ENCODE assay signal across 8 mouse cellular contexts in genomic region chr7:34929614-34930262, GRCm38 (mm10). TPM values are rescaled to one million over a fixed set of nuclear protein-coding genes. Genes with fewer than 3 reads are reported as not detected.
DNase-seq lines count a peak whose midpoint lies in the region; ATAC-seq and TF ChIP-seq lines count a peak whose summit lies in the region.

No protein-coding gene starts in this region.

- no peak overlapping the region for H3ac ChIP-seq in C2C12 (ENCODE audit: control insufficient read depth, insufficient read length, low read depth)

- WGBS in limb, embryonic 11.5 days, result 68% methylated on average over 8 of the region's 8 CpGs

- in situ Hi-C loops in Patski (cut with MboI; ENCODE audit: low pct_unique_long_range_greater_than_20kb), result loop anchor here (10.0 kb wide), 1 partner anchor 195 kb away; no protein-coding TSS in a partner anchor

- no peak for TF ChIP-seq CTCF in C2C12 (IDR thresholded peaks at IDR 0.05; ENCODE audit: control insufficient read depth, insufficient read depth, insufficient read length)
- no peak for TF ChIP-seq CTCF in Patski (IDR thresholded peaks at IDR 0.05)

- H3K4me2 ChIP-seq in limb, embryonic 11.5 days (ENCODE audit: low read depth, severe bottlenecking), result no peak overlapping the region

- DNase-seq in Patski (ENCODE audit: low read depth, low spot score), result no peak
- DNase-seq in heart, adult 18-20 months, result peak; percentile 25 to 54
- no peak for DNase-seq in limb, embryonic 11.5 days (ENCODE audit: low spot score)
- no peak for DNase-seq in ovary, postnatal 36 days (ENCODE audit: low spot score)
- no peak for DNase-seq in urinary bladder, postnatal 25 days (ENCODE audit: low spot score)
- no peak for DNase-seq in ovary, postnatal 14 days (ENCODE audit: low spot score)
- no peak for DNase-seq in thymus, adult 18-20 months

- peaks cover 5% of the 10 kb centered on the region for H3K36me3 ChIP-seq in C2C12 (ENCODE audit: control insufficient read depth, insufficient read depth)
- H3K36me3 ChIP-seq in limb, embryonic 11.5 days (ENCODE audit: control insufficient read depth, insufficient read depth, low read length), result no peaks in the 10 kb centered on the region; the same call in 1 of the 2 replicates

- ATAC-seq in Patski, result peak; percentile 53
- peak; percentile 60; the same call in 1 of the 2 replicates for ATAC-seq in limb, embryonic 11.5 days (ENCODE audit: insufficient number of reproducible peaks, low FRiP score, low TSS enrichment, low read depth)

- 0 out of 2 replicates have a peak, but pooled peaks cover 2% of the 10 kb centered on the region for H3K4me1 ChIP-seq in limb, embryonic 11.5 days (ENCODE audit: control insufficient read depth, insufficient read depth, low read length)

- H3K79me3 ChIP-seq in C2C12 (ENCODE audit: low read depth), result no peaks in the 10 kb centered on the region

- H3K27ac ChIP-seq in limb, embryonic 11.5 days (replicated peaks; ENCODE audit: low read depth, low read length), result no peak overlapping the region

- CTCF ChIA-PET in Patski (lab: Charles Lee), result interaction anchor here (1.3 kb wide), 1 partner anchor 16 kb away, joined by 3 read pairs; no protein-coding TSS in a partner anchor

- POLR2A ChIA-PET in Patski (lab: Charles Lee), result interaction anchor here (0.8 kb wide), 2 partner anchors 9 to 13 kb away, joined by 3 read pairs; no protein-coding TSS in a partner anchor

- no peak overlapping the region for H3K9ac ChIP-seq in limb, embryonic 11.5 days (ENCODE audit: low read length)

- peaks cover 12% of the 10 kb centered on the region for H3K79me2 ChIP-seq in C2C12 (ENCODE audit: control insufficient read depth, insufficient read depth)

- no peaks in the 10 kb centered on the region for H3K9me3 ChIP-seq in limb, embryonic 11.5 days (ENCODE audit: control insufficient read depth, low read length)

- H3K27me3 ChIP-seq in C2C12 (ENCODE audit: control insufficient read depth, insufficient read depth, insufficient read length) (no peaks in the 10 kb centered on the region), Patski (no peaks in the 10 kb centered on the region)
- no peaks in the 10 kb centered on the region for H3K27me3 ChIP-seq in limb, embryonic 11.5 days (ENCODE audit: control insufficient read depth, insufficient read depth, low read length)

- H3K4me3 ChIP-seq in C2C12 (ENCODE audit: insufficient read depth, poor library complexity, severe bottlenecking), result no peak overlapping the region
- no peak overlapping the region for H3K4me3 ChIP-seq in limb, embryonic 11.5 days (ENCODE audit: low read depth, low read length)

TF ChIP-seq in C2C12, 6 proteins besides CTCF, POLR2A, EP300 and RAD21:
- TF ChIP-seq FOSL1 (IDR thresholded peaks at IDR 0.05; ENCODE audit: insufficient read depth, low read length, poor library complexity, severe bottlenecking), result no peak
- peak; percentile 97 for TF ChIP-seq MYOD1 (IDR thresholded peaks at IDR 0.05; ENCODE audit: control insufficient read depth, insufficient read length, low read depth)
- peak; percentile 84 for TF ChIP-seq MAX (IDR thresholded peaks at IDR 0.05)

RNA-seq across cellular contexts. Expression of gene Pepd, which starts 17.6 kb away (rescaled TPM):
- 82.9 TPM for polyA plus RNA-seq in C2C12 (2012; fragmentation: generic; extraction: Trizol)
- polyA plus RNA-seq in Patski (2021), result 128 TPM
- 10 to 100 TPM; 28.0 to 34.4 TPM for total RNA-seq in heart, adult 18-20 months (2021)
- polyA plus RNA-seq in limb, embryonic 11.5 days (2014; fragmentation: Nextera tagmentation; extraction: Ambion mirVana), result 68.6 and 72.5 TPM in 2 replicates

Comparison
In these comparisons a context has a peak if more than half of its experiments do, and no peak if none do; other contexts are left out.
1. DNase-seq: peak in heart, adult 18-20 months (2 of 2); none in Patski (single experiment), limb, embryonic 11.5 days (single experiment), ovary, postnatal 36 days (single experiment), urinary bladder, postnatal 25 days (single experiment), ovary, postnatal 14 days (single experiment) and thymus, adult 18-20 months (0 of 2).